Mouse (Mus musculus) bone marrow macrophage, adult 2 months (primary cell): Measurements from ENCODE around the gene Htt.

ENCODE experiments used
- CTCF ChIP-seq: IDR thresholded peaks from 2 replicates; pipeline ENCODE4 v1.5.1; 2012; ENCODE audit warnings: low read depth, mild to moderate bottlenecking, low read length, moderate library complexity
- POLR2A ChIP-seq: IDR thresholded peaks from 2 replicates; pipeline ENCODE4 v1.6.1; 2012; ENCODE audit warnings: mild to moderate bottlenecking, low read depth, low read length, borderline replicate concordance

GRCm38 (mm10) chr5:34957015-34957414, 195.5 kb downstream of the Htt start:
- no peak for TF ChIP-seq CTCF
- no peak for TF ChIP-seq POLR2A
